Comparison of ENCODE assay signal across 8 mouse cellular contexts in the genomic region with DNA sequence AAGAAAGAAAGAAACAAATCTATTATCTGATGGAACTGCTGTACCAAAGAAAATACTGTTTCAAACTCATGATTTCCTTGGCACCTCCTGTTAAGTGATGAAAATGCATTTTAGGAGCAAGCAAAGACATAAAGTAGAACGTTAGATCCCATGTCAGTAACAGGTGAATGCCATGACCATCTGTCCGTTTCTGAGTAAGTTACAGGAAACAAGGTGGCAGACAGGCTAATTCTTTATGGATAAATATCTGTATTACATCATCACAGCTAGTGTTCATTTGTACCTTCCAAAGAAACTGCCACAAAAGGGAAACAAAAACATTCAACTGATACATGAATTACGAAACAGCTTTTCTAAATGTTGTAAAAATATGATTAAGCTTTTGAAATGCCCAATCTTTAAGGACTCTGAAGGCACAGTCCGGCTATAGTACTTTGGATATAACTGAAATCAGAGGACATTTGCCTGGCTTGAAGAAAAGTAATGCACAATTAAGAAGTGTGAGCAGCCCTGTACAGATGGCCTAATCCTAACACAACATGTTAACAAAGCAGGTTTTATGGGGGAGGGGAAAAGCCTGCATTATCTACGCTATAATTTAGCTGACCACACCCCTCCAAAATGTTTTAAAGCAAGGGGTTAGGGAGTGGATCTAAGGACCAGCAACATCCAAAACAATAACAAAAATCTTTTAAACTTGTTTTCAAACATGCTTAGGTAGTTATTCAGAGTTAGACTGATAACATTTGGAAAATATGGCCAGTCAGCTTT. TPM values are rescaled to one million over a fixed set of nuclear protein-coding genes. Genes with fewer than 3 reads are reported as not detected.
DNase-seq lines count a peak whose midpoint lies in the region; ATAC-seq lines count a peak whose summit lies in the region.
"Had no signal": no experiment of that assay in that cellular context is flagged by ENCODE, and none has a peak within 500 bp of the region (broad histone marks: within the 10 kb centered on the region; RNA-seq: fewer than 3 reads in every experiment).

No protein-coding gene starts in this region.

- DNase-seq in 3T3-L1 (ENCODE audit: low read depth, low spot score) (peak; percentile 22), 416B (ENCODE audit: low read depth) (peak; percentile 48)
- DNase-seq in forebrain, embryonic 11.5 days (ENCODE audit: low spot score): no peak
- DNase-seq in liver, embryonic 13.5 days: no peak
- no peak for DNase-seq in thymus, postnatal 10 days (ENCODE audit: low spot score in 2 of 2)
- DNase-seq in frontal cortex, postnatal 25 days (ENCODE audit: low spot score in 2 of 2): no peak
- no peak for DNase-seq in frontal cortex, postnatal 14 days (ENCODE audit: low spot score in 2 of 2)

- peaks cover 2% of the 10 kb centered on the region; the same call in 1 of the 2 replicates for H3K36me3 ChIP-seq in forebrain, embryonic 11.5 days (ENCODE audit: control insufficient read depth, insufficient read depth, low read length)
- H3K36me3 ChIP-seq in liver, embryonic 13.5 days: 0 out of 2 replicates have a peak, but pooled peaks cover 5% of the 10 kb centered on the region

- H3K4me1 ChIP-seq in forebrain, embryonic 11.5 days (replicated peaks; ENCODE audit: control insufficient read depth, insufficient read depth, low read length): peaks cover 3% of the 10 kb centered on the region
- peaks cover 41% of the 10 kb centered on the region for H3K4me1 ChIP-seq in liver, embryonic 13.5 days (replicated peaks)

- no peak for ATAC-seq in forebrain, embryonic 11.5 days (replicated peaks; ENCODE audit: low FRiP score)
- no peak for ATAC-seq in liver, embryonic 13.5 days (ENCODE audit: low read depth)

- WGBS in forebrain, embryonic 11.5 days: 56% methylated on average over 5 of the region's 5 CpGs
- 54% methylated on average over 5 of the region's 5 CpGs for WGBS in liver, embryonic 13.5 days (ENCODE audit: insufficient replicate concordance)

- H3K4me3 ChIP-seq in forebrain, embryonic 11.5 days (ENCODE audit: low read depth, low read length): 0 out of 2 replicates have a peak overlapping the region, but pooled peaks have one; percentile 14
- no peak overlapping the region for H3K4me3 ChIP-seq in liver, embryonic 13.5 days (replicated peaks)

- H3K4me2 ChIP-seq in forebrain, embryonic 11.5 days (ENCODE audit: low read depth, low read length, severe bottlenecking): peak overlapping the region; percentile 8; the same call in 1 of the 2 replicates
- peak overlapping the region; percentile 24; the same call in 1 of the 2 replicates for H3K4me2 ChIP-seq in liver, embryonic 13.5 days

- H3K27me3 ChIP-seq in forebrain, embryonic 11.5 days (ENCODE audit: control insufficient read depth, insufficient read depth, low read length): no peaks in the 10 kb centered on the region
- no peaks in the 10 kb centered on the region for H3K27me3 ChIP-seq in liver, embryonic 13.5 days

- H3K9me3 ChIP-seq in forebrain, embryonic 11.5 days (ENCODE audit: control insufficient read depth, low read length): no peaks in the 10 kb centered on the region
- H3K9me3 ChIP-seq in liver, embryonic 13.5 days (replicated peaks): no peaks in the 10 kb centered on the region

- H3K27ac ChIP-seq in forebrain, embryonic 11.5 days (ENCODE audit: low read depth, low read length): peak overlapping the region; percentile 47
- no peak overlapping the region for H3K27ac ChIP-seq in liver, embryonic 13.5 days
- H3K27ac ChIP-seq: left cerebral cortex, adult 2 months had no signal

- 0 out of 2 replicates have a peak overlapping the region, but pooled peaks have one; percentile 0 for H3K9ac ChIP-seq in forebrain, embryonic 11.5 days (ENCODE audit: low read length)
- peak overlapping the region; percentile 22; the same call in 1 of the 2 replicates for H3K9ac ChIP-seq in liver, embryonic 13.5 days

RNA-seq across cellular contexts. Expression of gene Qser1, which starts 2.2 kb away (rescaled TPM):
- 18.7 and 18.9 TPM in 2 replicates for polyA plus RNA-seq in forebrain, embryonic 11.5 days (2014; fragmentation: Nextera tagmentation; extraction: Ambion mirVana)
- 2.3 and 2.7 TPM in 2 replicates for polyA plus RNA-seq in liver, embryonic 13.5 days (2015; fragmentation: Nextera tagmentation; extraction: Ambion mirVana)

RNA-seq across cellular contexts. Expression of gene Prrg4, which starts 35.3 kb away (rescaled TPM):
- 0.48 and 1.1 TPM in 2 replicates for polyA plus RNA-seq in forebrain, embryonic 11.5 days (2014; fragmentation: Nextera tagmentation; extraction: Ambion mirVana)
- polyA plus RNA-seq in liver, embryonic 13.5 days (2015; fragmentation: Nextera tagmentation; extraction: Ambion mirVana): 0.23 and 0.25 TPM in 2 replicates

RNA-seq across cellular contexts. Expression of gene Ccdc73, which starts 53.2 kb away (rescaled TPM):
- 5.5 and 6.6 TPM in 2 replicates for polyA plus RNA-seq in forebrain, embryonic 11.5 days (2014; fragmentation: Nextera tagmentation; extraction: Ambion mirVana)
- 3.2 and 4.6 TPM in 2 replicates for polyA plus RNA-seq in liver, embryonic 13.5 days (2015; fragmentation: Nextera tagmentation; extraction: Ambion mirVana)

Comparison
In these comparisons a context has a peak if more than half of its experiments do, and no peak if none do; other contexts are left out.
1. DNase-seq: peak in 3T3-L1 (single experiment) and 416B (single experiment); none in forebrain, embryonic 11.5 days (single experiment), liver, embryonic 13.5 days (single experiment), thymus, postnatal 10 days (0 of 2), frontal cortex, postnatal 25 days (0 of 2) and frontal cortex, postnatal 14 days (0 of 2).